Mouse (Mus musculus) embryonic stem cell, embryonic (primary cell): ENCODE results near the gene Gamt.

Experiments
- CTCF ChIA-PET, 4 experiments: fragments of 300-600 bp in 2 of 4; fragments of 350-600 bp in 2 of 4; sonication (Branson Sonifier 250); formaldehyde crosslinking; loops; one replicate each; lab custom pipeline; 2022; ENCODE audit warnings: inconsistent platforms in 2 of 4; lab: Charles Lee
- POLR2A ChIA-PET, 4 experiments: fragments of 300-600 bp in 2 of 4; fragments of 350-600 bp in 2 of 4; sonication (Branson Sonifier 250); formaldehyde crosslinking; loops; one replicate each; lab custom pipeline; 2022; ENCODE audit warnings: antibody characterized with exemption in 4 of 4, inconsistent platforms in 1 of 4; lab: Charles Lee

Gamt gene

DNA sequence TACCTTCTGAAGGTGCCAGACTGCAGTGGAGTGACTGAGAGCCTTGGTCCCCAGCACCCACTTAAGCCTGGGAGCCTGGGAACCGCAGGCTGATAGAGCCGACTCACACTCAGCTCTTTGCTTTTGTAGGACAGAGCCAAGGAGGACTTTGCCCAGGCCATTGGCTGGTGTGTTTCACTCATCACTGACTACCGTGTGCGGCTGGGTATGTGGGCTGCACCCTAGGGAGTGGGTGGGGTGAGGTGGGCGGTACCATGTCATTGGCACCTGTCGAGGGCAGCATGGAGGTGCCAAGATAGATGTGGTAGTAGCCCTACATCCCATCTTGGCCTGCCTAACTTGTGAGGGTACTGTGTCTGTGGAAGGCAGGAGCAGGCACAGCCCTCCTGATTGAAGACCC is 21.0 kb downstream of the Gamt start:
- CTCF ChIA-PET, result interaction anchor here in 2 of 4 experiments (0.5 to 1.7 kb wide), 2 partner anchors 14 kb away, joined by 5 to 6 read pairs; partner anchors contain the start of gene Mum1 (in 2 of the 2)
- POLR2A ChIA-PET, result interaction anchor here in 3 of 4 experiments (0.9 to 2.6 kb wide), 8 partner anchors 14 to 57 kb away, joined by 3 to 13 read pairs (median 4); partner anchors contain the start of gene Mum1 (in 2 of the 3)

DNA sequence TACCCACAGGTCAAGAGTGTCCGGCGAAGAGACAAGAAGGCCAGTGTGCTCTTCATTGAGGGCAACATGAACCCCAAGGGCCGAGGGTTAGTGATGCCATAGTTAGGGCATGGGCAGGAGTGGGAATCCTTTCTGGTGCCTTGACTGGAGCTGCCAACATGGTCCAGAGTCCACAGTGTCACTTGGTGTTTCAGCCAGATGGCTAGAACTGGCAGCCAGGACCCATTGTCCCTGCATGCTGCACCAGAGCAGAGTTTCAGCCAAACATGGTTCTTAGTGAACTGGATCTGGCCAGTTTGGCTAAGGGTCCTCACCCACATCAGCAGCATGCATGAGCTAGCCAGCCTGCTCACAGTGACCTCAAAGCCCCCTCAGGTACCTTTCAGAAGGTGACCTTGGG is 22.5 kb downstream of the Gamt start:
- ChIA-PET CTCF (no interaction called here), POLR2A (interaction anchor here in 3 of 4 experiments (0.5 to 1.5 kb wide), 7 partner anchors 12 to 71 kb away, joined by 3 to 5 read pairs (median 3); partner anchors contain the start of gene Mum1 (in 1 of the 3))

DNA sequence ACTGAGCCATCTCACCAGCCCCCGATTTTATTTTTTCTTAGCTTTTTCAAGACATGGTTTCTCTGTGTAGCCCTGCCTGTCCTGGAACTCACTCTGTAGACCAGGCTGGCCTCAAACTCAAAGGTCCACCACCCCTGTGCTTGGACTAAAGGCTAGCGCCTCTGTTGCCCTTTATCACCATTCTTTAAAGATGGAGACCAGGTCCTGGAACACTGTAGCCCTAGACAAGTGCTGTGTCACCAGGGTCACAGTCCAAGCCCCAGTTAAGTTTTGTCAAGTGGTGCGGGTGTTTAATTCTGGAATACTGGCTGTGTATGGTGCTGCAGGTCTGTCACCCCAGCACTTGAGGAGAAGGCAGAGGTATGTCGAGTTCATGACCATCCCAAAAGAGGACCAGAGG is 23.8 kb downstream of the Gamt start:
- POLR2A ChIA-PET, result interaction anchor here in 2 of 4 experiments (0.8 to 3.0 kb wide), 6 partner anchors 11 to 69 kb away, joined by 3 to 13 read pairs (median 4); partner anchors contain the start of genes Mum1 (in 2 of the 2), Dazap1 (in 1 of the 2) and Gamt (in 1 of the 2)
- CTCF ChIA-PET, result no interaction called here

DNA sequence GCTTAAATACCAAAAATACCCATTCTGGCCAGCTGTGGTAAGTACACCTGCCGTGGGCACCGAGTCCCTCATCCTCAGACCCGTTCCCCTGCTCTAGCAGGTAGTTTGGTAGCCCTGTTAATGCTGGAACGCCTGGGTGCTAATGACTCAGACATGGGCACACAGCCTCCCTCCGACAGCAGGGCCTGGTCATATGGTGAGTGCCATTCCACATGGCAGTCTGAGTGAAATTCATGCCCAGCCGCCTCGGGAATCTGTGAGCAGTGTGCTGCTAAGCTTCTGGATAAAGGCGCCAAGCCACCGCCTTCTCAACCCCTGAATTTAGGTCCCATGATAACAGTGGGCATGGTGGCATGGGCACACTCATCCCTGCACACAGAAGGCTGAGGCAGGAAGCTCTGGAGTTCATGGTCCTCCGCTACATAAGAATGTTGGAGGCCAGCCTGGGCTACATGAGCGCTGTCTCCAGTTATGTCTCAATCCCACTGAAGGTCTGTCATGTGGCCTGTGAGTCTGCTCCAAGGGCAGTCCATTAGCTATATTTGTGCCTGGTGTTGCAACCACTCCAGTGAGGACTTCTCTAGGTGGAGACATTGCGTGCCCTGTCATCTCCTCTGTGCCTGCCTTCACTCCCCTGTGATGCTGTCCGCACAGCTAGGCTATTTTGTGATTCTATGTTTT is 24.5 kb downstream of the Gamt start:
- ChIA-PET POLR2A (interaction anchor here in 2 of 4 experiments (1.1 to 3.0 kb wide), 6 partner anchors 10 to 69 kb away, joined by 3 to 13 read pairs (median 4); partner anchors contain the start of genes Mum1 (in 2 of the 2), Dazap1 (in 1 of the 2), Gamt (in 1 of the 2) and Ndufs7 (in 1 of the 2)), CTCF (interaction anchor here in 2 of 4 experiments (1.4 to 2.2 kb wide), 2 partner anchors 9 to 10 kb away, joined by 4 to 9 read pairs; partner anchors contain the start of gene Mum1 (in 1 of the 2))

DNA sequence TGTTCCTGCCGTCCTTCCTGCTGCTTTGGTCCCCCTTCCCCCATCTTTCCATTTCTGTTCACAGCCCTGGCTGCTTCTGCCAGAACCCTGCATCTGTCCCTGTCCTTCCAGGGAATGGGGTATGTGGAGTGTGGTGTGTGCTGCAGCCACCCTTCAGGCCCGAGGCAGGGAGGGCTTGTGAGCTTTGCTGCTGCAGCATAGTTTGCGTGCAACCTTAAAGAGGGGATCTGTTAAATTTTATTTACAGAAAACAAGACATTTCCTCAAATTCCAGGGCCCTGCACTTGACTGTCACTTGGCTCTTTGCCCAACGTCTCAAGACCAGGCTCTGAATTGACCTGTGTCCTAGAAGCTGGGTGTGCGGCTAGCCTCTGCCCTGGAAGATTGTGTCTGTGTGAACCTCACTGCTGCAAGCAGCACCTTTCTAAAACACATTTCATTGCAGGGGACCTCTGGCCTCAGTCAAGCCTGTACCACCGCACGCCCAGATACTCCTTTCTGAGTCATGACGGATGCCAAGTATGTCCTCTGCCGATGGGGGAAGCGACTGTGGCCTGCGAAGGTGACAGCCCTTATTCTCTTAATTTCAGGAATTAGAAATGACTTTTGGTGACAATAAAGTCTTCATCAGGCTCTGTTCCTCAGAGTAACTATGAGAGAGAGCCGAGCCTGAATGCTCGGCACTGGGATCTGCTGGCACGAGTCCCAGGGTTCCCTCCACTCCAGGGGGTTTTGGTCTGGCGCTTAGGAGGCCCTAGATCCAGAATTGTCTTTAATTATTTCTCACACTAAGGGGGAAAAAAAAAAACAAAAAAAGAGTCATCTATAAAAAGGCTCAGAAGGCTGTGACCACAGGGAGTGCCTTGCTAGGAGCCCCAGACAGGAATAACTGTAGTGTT is 32.7 kb downstream of the Gamt start:
- ChIA-PET POLR2A (interaction anchor here in 2 of 4 experiments (0.7 to 1.5 kb wide), 3 partner anchors 13 to 514 kb away, joined by 3 to 4 read pairs (median 3); partner anchors contain the start of gene Ap3d1 (in 1 of the 2)), CTCF (interaction anchor here in 1 of 4 experiments (0.7 kb wide), 1 partner anchor 40 kb away, joined by 3 read pairs; no protein-coding TSS in a partner anchor)

DNA sequence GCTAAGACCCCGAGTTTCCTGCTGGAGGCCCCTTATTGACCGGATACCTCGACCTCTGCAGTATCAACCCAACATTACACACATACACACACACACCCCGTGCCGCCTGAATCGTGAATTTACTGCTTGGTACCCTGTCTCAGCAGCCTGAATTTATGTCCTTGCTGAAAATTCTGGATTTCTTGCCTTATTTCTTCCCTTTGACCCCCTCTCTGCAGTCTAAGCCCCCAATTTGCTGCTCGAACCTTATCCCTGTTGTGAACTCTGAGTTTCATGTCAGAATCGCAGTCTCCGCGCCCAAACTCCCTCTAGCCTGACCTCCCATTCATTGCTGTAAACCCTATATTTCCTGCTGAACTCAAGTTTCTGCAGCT is 33.7 kb downstream of the Gamt start:
- ChIA-PET CTCF (interaction anchor here in 3 of 4 experiments (0.6 to 1.6 kb wide), 7 partner anchors 8 to 78 kb away, joined by 4 to 15 read pairs (median 7); no protein-coding TSS in a partner anchor), POLR2A (interaction anchor here (0.9 to 2.1 kb wide), 11 partner anchors 12 to 67 kb away, joined by 3 to 21 read pairs (median 7); partner anchors contain the start of genes 1600002K03Rik (in 1 of the 4), Dazap1 (in 1 of the 4), Efna2 (in 1 of the 4) and Gamt (in 1 of the 4))

DNA sequence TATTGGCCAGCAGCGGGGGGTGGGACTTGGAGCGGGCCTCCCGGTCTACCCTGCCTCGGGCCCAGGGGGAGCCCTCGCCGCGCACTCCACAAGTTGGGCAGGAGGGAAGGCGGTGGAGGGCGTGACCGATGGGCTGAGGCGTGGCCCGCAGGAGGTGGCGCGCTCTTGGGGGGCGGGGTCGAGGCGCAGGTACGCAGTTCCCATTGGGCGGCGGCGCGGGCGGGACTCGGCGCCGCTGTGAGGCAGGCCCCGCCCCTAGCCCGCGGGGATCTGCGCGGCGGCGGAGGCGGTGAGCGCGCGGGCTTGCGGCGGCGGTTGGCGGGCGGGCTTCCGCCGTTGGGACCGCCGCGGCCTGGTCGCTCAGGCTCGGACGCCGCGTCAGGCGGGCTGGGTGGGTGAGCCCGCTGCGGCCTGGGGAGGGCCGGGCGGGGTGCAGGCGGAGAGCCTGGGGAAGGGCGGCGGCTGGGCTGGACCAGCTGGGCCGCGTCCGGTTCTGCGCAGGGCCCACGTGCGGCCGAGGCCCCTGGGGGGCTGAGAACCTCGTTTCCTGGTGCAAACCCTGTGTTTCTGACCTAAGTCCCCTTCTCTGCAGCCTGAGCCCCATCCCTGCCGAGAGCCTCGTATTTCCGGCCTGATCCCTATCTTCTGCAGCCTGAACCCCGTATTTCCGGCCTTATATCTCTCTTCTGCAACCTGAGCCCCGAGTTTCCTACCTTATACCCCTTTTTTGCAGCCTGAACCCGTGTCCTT is 34.2 kb downstream of the Gamt start, which contains the start of gene Mum1:
Gene Mum1 (plus strand): TSS at position 19 of the 750 bp plus-strand sequence.
- ChIA-PET POLR2A (interaction anchor here (0.5 to 2.1 kb wide), 109 partner anchors 8 to 703 kb away, joined by 3 to 33 read pairs (median 4); partner anchors contain the start of genes Gamt (in 3 of the 4), Rps15 (in 3 of the 4), 1600002K03Rik (in 2 of the 4) and Apc2 (in 2 of the 4)), CTCF (interaction anchor here (0.5 to 1.7 kb wide), 81 partner anchors 9 to 1962 kb away, joined by 3 to 20 read pairs (median 4); partner anchors contain the start of genes Pcsk4 (in 2 of the 4), Reep6 (in 2 of the 4), 1600002K03Rik (in 1 of the 4) and Abhd17a (in 1 of the 4))

DNA sequence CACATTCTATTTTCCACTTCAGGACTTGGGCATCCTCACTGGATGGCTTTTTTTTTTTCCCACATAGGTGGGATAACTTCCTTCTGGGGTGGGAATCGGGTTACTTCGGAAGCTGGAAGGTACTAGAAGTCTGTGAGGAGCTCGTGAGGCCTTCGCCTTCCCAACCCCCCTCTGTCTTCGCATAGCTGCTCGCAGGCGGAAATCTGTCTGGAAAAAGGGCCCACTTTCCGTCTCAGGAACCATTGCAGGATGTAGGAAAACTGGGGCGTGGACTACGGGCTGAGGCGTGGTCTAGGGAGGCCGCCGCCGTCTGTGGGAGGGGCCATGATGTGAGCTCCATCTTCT is 34.8 kb downstream of the Gamt start:
- POLR2A ChIA-PET, result interaction anchor here (0.5 to 2.1 kb wide), 108 partner anchors 8 to 704 kb away, joined by 3 to 33 read pairs (median 4); partner anchors contain the start of genes Gamt (in 3 of the 4), Rps15 (in 3 of the 4), 1600002K03Rik (in 2 of the 4) and Apc2 (in 2 of the 4)
- CTCF ChIA-PET, result interaction anchor here (0.5 to 1.7 kb wide), 80 partner anchors 9 to 1961 kb away, joined by 3 to 20 read pairs (median 4); partner anchors contain the start of genes Pcsk4 (in 2 of the 4), Reep6 (in 2 of the 4), 1600002K03Rik (in 1 of the 4) and Abhd17a (in 1 of the 4)

DNA sequence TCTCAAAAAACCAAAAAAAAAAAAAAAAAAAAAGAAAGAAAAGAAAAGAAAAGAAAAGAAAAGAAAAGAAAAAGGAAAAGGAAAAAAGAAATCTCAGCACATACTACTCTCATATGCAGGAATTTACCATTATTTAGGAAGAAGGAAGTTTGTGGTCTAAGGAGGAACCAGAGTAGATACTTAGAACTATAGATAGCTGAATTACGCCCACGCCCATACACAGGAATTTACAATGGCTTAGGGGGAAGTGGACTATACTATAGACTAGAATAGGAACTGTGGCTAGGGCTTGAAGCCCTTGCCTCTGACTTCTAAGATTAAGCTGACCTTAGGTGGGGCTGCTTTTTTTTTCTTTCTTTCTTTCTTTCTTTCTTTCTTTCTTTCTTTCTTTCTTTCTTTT is 37.7 kb downstream of the Gamt start:
- CTCF ChIA-PET, result interaction anchor here in 3 of 4 experiments (0.5 to 2.9 kb wide), 4 partner anchors 19 to 127 kb away, joined by 3 to 13 read pairs (median 7); no protein-coding TSS in a partner anchor
- POLR2A ChIA-PET, result interaction anchor here (0.6 to 4.2 kb wide), 13 partner anchors 8 to 1129 kb away, joined by 3 to 28 read pairs (median 4); partner anchors contain the start of genes Atp8b3 (in 1 of the 4), Gamt (in 1 of the 4) and Polr2e (in 1 of the 4)

DNA sequence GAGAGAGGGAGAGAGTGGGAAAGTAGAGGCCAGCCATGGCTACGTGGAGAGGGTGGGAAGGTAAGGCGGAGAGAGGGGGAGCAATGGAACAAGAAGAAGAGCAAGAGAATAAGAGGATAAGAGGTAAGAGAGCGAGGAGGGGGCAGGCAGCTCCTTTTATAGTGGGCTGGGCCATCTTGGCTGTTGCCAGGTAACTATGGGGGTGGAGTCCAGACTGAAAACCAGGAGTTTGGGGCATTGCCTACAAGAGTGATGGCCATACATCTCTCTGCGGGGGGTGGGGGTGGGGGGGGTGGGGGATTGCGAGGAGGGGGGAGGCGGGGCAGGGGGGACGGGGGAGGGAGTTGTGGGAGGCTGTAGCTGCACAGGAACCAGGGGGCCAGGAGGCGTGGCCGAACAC is 40.1 kb downstream of the Gamt start:
- ChIA-PET CTCF (interaction anchor here in 2 of 4 experiments (0.9 to 2.9 kb wide), 4 partner anchors 12 to 45 kb away, joined by 3 to 10 read pairs (median 4); no protein-coding TSS in a partner anchor), POLR2A (interaction anchor here (0.5 to 4.2 kb wide), 44 partner anchors 8 to 712 kb away, joined by 3 to 28 read pairs (median 4); partner anchors contain the start of genes 1600002K03Rik (in 1 of the 4), Dazap1 (in 1 of the 4), Efna2 (in 1 of the 4) and Pcsk4 (in 1 of the 4))

DNA sequence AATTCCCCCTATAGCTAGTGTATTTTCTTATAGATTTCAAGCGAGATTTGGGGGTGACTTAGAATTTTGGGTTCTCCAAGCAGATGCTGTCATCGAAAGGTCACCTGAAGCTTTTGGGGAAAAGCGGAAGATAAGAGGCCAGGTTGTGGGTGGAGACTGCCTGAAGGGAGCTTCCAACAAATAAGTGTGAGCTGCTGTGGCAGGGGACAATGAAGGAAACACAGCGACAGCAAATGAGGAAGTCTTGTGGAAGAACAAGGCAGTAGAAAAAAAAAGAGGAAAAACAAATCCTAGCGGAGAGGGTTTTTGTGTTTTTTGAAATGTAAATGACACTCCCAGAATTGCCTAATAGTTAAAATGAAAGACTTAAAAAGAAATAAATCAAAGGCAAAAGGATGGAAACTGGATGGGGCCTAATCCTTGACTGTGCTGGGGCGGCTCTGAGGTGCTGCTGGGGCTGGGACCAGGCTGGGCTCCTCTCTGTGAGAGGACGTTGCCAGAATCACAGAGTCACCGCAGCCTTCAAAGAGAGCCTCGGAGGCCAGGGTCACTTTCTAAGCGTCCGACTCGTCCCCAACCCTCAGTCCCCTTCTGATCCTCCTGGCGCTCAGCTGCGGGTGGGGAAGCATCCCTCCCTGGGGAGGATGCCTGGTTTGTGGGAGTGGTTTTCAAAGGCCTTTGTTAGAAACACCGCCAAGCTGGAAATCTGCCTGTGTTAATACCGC is 45.6 kb downstream of the Gamt start:
- CTCF ChIA-PET, result interaction anchor here in 3 of 4 experiments (0.5 to 3.0 kb wide), 9 partner anchors 11 to 346 kb away, joined by 3 to 13 read pairs (median 5); partner anchors contain the start of genes Mum1 (in 3 of the 3) and Rexo1 (in 1 of the 3)
- POLR2A ChIA-PET, result interaction anchor here (0.6 to 2.9 kb wide), 22 partner anchors 8 to 461 kb away, joined by 3 to 17 read pairs (median 4); partner anchors contain the start of genes Mum1 (in 3 of the 4), Rps15 (in 2 of the 4) and Gamt (in 1 of the 4)

DNA sequence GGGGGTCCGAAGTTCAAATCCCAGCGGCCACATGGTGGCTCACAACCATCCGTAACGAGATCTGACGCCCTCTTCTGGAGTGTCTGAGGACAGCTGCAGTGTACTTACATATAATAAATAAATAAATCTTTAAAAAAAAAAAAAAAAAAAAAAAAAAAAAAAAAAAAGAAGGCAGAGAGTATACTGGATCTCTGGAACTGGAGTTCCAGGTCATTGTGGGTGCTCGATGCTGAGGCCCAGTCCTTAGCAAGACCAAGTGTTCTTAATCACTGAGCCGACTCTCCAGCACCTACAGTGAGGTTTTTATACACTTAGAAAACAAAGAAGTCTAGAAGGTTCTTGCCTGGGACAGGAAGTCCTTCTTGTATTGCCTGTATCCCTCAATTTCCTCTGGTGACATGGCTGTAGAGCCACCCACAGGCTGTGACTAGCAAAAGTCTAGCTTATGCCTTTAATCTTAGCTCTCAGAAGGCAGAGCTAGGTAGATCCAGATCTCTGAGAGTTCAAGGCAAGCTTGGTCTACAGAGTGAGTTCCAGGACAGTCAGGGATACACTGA is 49.2 kb downstream of the Gamt start:
- POLR2A ChIA-PET, result interaction anchor here (0.6 to 1.7 kb wide), 7 partner anchors 15 to 188 kb away, joined by 3 to 6 read pairs (median 4); partner anchors contain the start of gene Mum1 (in 1 of the 4)
- CTCF ChIA-PET, result interaction anchor here (0.6 to 3.6 kb wide), 12 partner anchors 11 to 920 kb away, joined by 3 to 16 read pairs (median 4); partner anchors contain the start of gene Mum1 (in 2 of the 4)

DNA sequence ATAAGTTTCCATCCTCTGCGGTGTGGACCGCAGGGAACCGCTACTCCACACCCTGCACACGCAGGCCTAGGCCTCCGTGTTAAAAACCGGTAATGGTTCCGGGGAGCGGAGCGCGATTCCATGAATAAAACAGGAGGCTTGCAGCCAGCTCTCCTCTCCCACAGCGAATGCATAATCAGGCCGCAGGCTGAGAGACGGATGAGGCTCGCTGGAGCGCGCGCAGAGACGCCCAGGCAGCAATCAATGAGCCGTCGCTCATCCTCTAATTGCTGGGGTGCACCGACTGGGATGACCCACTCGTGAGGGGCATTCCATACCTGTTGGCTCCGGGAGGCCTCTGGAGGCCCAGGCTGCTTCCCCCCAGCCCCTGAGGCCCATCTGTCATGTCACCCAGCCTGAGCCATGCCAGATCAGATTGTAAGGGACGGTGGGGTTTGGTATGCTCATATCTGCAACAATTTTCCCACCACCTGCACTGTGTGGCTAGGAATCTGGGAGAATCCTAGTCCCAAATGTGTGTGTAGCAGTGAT is 51.9 kb downstream of the Gamt start:
- ChIA-PET CTCF (interaction anchor here (0.6 to 2.0 kb wide), 9 partner anchors 9 to 1021 kb away, joined by 3 to 13 read pairs (median 4); partner anchors contain the start of gene Atcay (in 1 of the 4)), POLR2A (interaction anchor here in 3 of 4 experiments (0.5 to 3.9 kb wide), 13 partner anchors 12 to 157 kb away, joined by 3 to 15 read pairs (median 4); partner anchors contain the start of genes Efna2 (in 1 of the 3), Mum1 (in 1 of the 3), Pcsk4 (in 1 of the 3) and Reep6 (in 1 of the 3))

DNA sequence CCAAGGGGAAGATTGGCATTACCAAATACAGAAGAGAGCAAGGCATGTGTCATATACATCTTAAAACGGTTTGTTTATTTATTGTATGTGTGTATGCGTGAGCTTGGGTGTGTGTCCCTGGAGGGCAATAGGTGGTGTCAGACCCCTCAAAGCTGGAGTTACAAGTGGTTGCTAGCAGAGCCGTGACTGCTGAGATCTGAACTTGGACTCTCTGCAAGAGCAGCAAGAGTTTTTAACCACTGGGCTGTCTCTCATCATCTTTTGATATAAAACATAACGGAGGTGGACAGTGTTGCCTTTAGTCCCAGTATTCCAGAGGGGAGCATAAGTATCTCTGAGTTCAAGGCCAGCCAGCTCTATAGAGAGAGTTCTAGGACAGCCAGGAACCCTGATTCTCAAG is 52.6 kb downstream of the Gamt start:
- CTCF ChIA-PET, result interaction anchor here (0.6 to 2.0 kb wide), 10 partner anchors 8 to 1395 kb away, joined by 3 to 13 read pairs (median 4); partner anchors contain the start of gene Atcay (in 1 of the 4)
- POLR2A ChIA-PET, result interaction anchor here (0.6 to 3.9 kb wide), 19 partner anchors 9 to 157 kb away, joined by 3 to 15 read pairs (median 4); partner anchors contain the start of genes 1600002K03Rik (in 1 of the 4), Efna2 (in 1 of the 4), Mum1 (in 1 of the 4) and Pcsk4 (in 1 of the 4)
